Comparison of ENCODE assay signal across 15 mouse cellular contexts in genomic region chr19:42196378-42196777, GRCm38 (mm10). TPM values are rescaled to one million over a fixed set of nuclear protein-coding genes. Genes with fewer than 3 reads are reported as not detected.
DNase-seq lines count a peak whose midpoint lies in the region; ATAC-seq lines count a peak whose summit lies in the region.
"Had no signal": no experiment of that assay in that cellular context is flagged by ENCODE, and none has a peak within 500 bp of the region (broad histone marks: within the 10 kb centered on the region; RNA-seq: fewer than 3 reads in every experiment).

No protein-coding gene starts in this region.

- WGBS in kidney, embryonic 15.5 days, result 50% methylated on average over 4 of the region's 4 CpGs
- 87% methylated on average over 4 of the region's 4 CpGs for WGBS in forebrain, embryonic 15.5 days
- 87% methylated on average over 4 of the region's 4 CpGs for WGBS in forebrain, embryonic 14.5 days

- peak overlapping the region; percentile 9; the same call in 1 of the 2 replicates for H3K27ac ChIP-seq in kidney, embryonic 15.5 days
- H3K27ac ChIP-seq in forebrain, embryonic 15.5 days (replicated peaks), result no peak overlapping the region
- no peak overlapping the region for H3K27ac ChIP-seq in forebrain, embryonic 14.5 days (ENCODE audit: low read depth, low read length)
- H3K27ac ChIP-seq: macrophage had no signal

- peak; percentile 19 for DNase-seq in kidney, adult 11 months
- no peak for DNase-seq in kidney, adult 8-10 months
- DNase-seq in cerebellum, adult 9-10 months, result peak; percentile 60
- DNase-seq in lung, postnatal 36 days, result peak; percentile 57
- DNase-seq in forebrain, embryonic 14.5 days (ENCODE audit: low spot score), result no peak
- DNase-seq: B cell, adult 2 months; heart, adult 18-20 months; heart, postnatal 4 days; retina, postnatal 1 day; thymus, postnatal 36 days had no signal

- H3K36me3 ChIP-seq in kidney, embryonic 15.5 days, result peaks cover 12% of the 10 kb centered on the region
- peaks cover 10% of the 10 kb centered on the region for H3K36me3 ChIP-seq in forebrain, embryonic 15.5 days
- H3K36me3 ChIP-seq in forebrain, embryonic 14.5 days (ENCODE audit: control insufficient read depth, insufficient read depth, low read length), result peaks cover 1% of the 10 kb centered on the region

- no peak overlapping the region for H3K4me2 ChIP-seq in kidney, embryonic 15.5 days
- H3K4me2 ChIP-seq in forebrain, embryonic 15.5 days (replicated peaks), result no peak overlapping the region
- H3K4me2 ChIP-seq in forebrain, embryonic 14.5 days (ENCODE audit: low read length), result no peak overlapping the region
- H3K4me2 ChIP-seq: neural tube, embryonic 13.5 days had no signal

- no peak overlapping the region for H3K4me3 ChIP-seq in kidney, embryonic 15.5 days (replicated peaks)
- H3K4me3 ChIP-seq in forebrain, embryonic 15.5 days, result no peak overlapping the region
- H3K4me3 ChIP-seq in forebrain, embryonic 14.5 days (ENCODE audit: low read depth, low read length), result no peak overlapping the region
- H3K4me3 ChIP-seq: neural tube, embryonic 13.5 days had no signal

- ATAC-seq in kidney, embryonic 15.5 days (replicated peaks; ENCODE audit: low FRiP score), result no peak
- ATAC-seq in forebrain, embryonic 15.5 days (replicated peaks), result no peak
- no peak for ATAC-seq in forebrain, embryonic 14.5 days
- ATAC-seq: midbrain, embryonic 16.5 days had no signal

- no peak overlapping the region for H3K9ac ChIP-seq in kidney, embryonic 15.5 days
- H3K9ac ChIP-seq in forebrain, embryonic 15.5 days (replicated peaks), result no peak overlapping the region
- H3K9ac ChIP-seq in forebrain, embryonic 14.5 days (ENCODE audit: low read length), result no peak overlapping the region
- H3K9ac ChIP-seq: neural tube, embryonic 13.5 days had no signal

- peaks cover 41% of the 10 kb centered on the region for H3K27me3 ChIP-seq in kidney, embryonic 15.5 days
- H3K27me3 ChIP-seq in forebrain, embryonic 15.5 days, result peaks cover 35% of the 10 kb centered on the region
- H3K27me3 ChIP-seq in forebrain, embryonic 14.5 days (replicated peaks; ENCODE audit: control insufficient read depth, insufficient read depth, low read length), result peaks cover 31% of the 10 kb centered on the region

- no peaks in the 10 kb centered on the region for H3K9me3 ChIP-seq in kidney, embryonic 15.5 days (replicated peaks)
- H3K9me3 ChIP-seq in forebrain, embryonic 15.5 days, result no peaks in the 10 kb centered on the region
- no peaks in the 10 kb centered on the region for H3K9me3 ChIP-seq in forebrain, embryonic 14.5 days (replicated peaks; ENCODE audit: control insufficient read depth, low read length)
- H3K9me3 ChIP-seq: neural tube, embryonic 13.5 days had no signal

- peaks cover 26% of the 10 kb centered on the region for H3K4me1 ChIP-seq in kidney, embryonic 15.5 days
- H3K4me1 ChIP-seq in forebrain, embryonic 15.5 days, result peaks cover 3% of the 10 kb centered on the region
- H3K4me1 ChIP-seq in forebrain, embryonic 14.5 days (ENCODE audit: control insufficient read depth, insufficient read depth, low read length), result no peaks in the 10 kb centered on the region

RNA-seq across cellular contexts. Expression of gene Sfrp5, which starts 5.7 kb away (rescaled TPM):
- 1.2 and 2.1 TPM in 2 replicates for polyA plus RNA-seq in kidney, embryonic 15.5 days (2015; fragmentation: Nextera tagmentation; extraction: Ambion mirVana)
- 0.54 and 0.78 TPM in 2 replicates for polyA plus RNA-seq in forebrain, embryonic 15.5 days (2015; fragmentation: Nextera tagmentation; extraction: Ambion mirVana)
- 0.78 and 0.81 TPM in 2 replicates for polyA plus RNA-seq in forebrain, embryonic 14.5 days (2014; fragmentation: Nextera tagmentation; extraction: Ambion mirVana)

RNA-seq across cellular contexts. Expression of gene Zfyve27, which starts 32.6 kb away (rescaled TPM):
- polyA plus RNA-seq in kidney, embryonic 15.5 days (2015; fragmentation: Nextera tagmentation; extraction: Ambion mirVana), result 26.5 and 29.4 TPM in 2 replicates
- polyA plus RNA-seq in forebrain, embryonic 15.5 days (2015; fragmentation: Nextera tagmentation; extraction: Ambion mirVana), result 64.1 and 64.8 TPM in 2 replicates
- polyA plus RNA-seq in forebrain, embryonic 14.5 days (2014; fragmentation: Nextera tagmentation; extraction: Ambion mirVana), result 19.5 and 28.0 TPM in 2 replicates

RNA-seq across cellular contexts. Expression of gene Marveld1, which starts 49.2 kb away (rescaled TPM):
- polyA plus RNA-seq in kidney, embryonic 15.5 days (2015; fragmentation: Nextera tagmentation; extraction: Ambion mirVana), result 9.7 and 9.8 TPM in 2 replicates
- 1.7 and 2.6 TPM in 2 replicates for polyA plus RNA-seq in forebrain, embryonic 15.5 days (2015; fragmentation: Nextera tagmentation; extraction: Ambion mirVana)
- 2.2 and 3.1 TPM in 2 replicates for polyA plus RNA-seq in forebrain, embryonic 14.5 days (2014; fragmentation: Nextera tagmentation; extraction: Ambion mirVana)

RNA-seq across cellular contexts. Expression of gene Golga7b, which starts 51.0 kb away (rescaled TPM):
- 0.13 and 0.34 TPM in 2 replicates for polyA plus RNA-seq in kidney, embryonic 15.5 days (2015; fragmentation: Nextera tagmentation; extraction: Ambion mirVana)
- 28.6 and 31.5 TPM in 2 replicates for polyA plus RNA-seq in forebrain, embryonic 15.5 days (2015; fragmentation: Nextera tagmentation; extraction: Ambion mirVana)
- polyA plus RNA-seq in forebrain, embryonic 14.5 days (2014; fragmentation: Nextera tagmentation; extraction: Ambion mirVana), result 13.8 and 18.6 TPM in 2 replicates
- polyA plus RNA-seq: macrophage had no signal

Comparison
In these comparisons a context has a peak if more than half of its experiments do, and no peak if none do; other contexts are left out.
1. DNase-seq: peak in kidney, adult 11 months (single experiment), cerebellum, adult 9-10 months (single experiment) and lung, postnatal 36 days (single experiment); none in kidney, adult 8-10 months (0 of 2) and forebrain, embryonic 14.5 days (single experiment).